ENCODE assay signal across 8 mouse cellular contexts in genomic region chr11:113172497-113173140, GRCm38 (mm10).
A peak's percentile ranks its signal among the peaks of the same experiment; 100 is the strongest.
DNase-seq lines count a peak whose midpoint lies in the region; ATAC-seq and TF ChIP-seq lines count a peak whose summit lies in the region.

No protein-coding gene starts in this region.

- peak overlapping the region; percentile 72 for H3K4me2 ChIP-seq in heart, embryonic 12.5 days
- peak overlapping the region; percentile 65 for H3K4me2 ChIP-seq in kidney, embryonic 15.5 days
- peak overlapping the region; percentile 67 for H3K4me2 ChIP-seq in liver, embryonic 14.5 days (ENCODE audit: low read depth)
- H3K4me2 ChIP-seq in neural tube, embryonic 11.5 days (ENCODE audit: low read depth): peak overlapping the region; percentile 54
- H3K4me2 ChIP-seq in stomach, embryonic 16.5 days (ENCODE audit: low read depth, low read length): peak overlapping the region; percentile 54

- peaks cover 7% of the 10 kb centered on the region; the same call in 1 of the 2 replicates for H3K27me3 ChIP-seq in heart, embryonic 12.5 days (replicated peaks)
- no peaks in the 10 kb centered on the region for H3K27me3 ChIP-seq in kidney, embryonic 15.5 days
- H3K27me3 ChIP-seq in liver, embryonic 14.5 days (ENCODE audit: control insufficient read depth, insufficient read depth, low read length): no peaks in the 10 kb centered on the region
- H3K27me3 ChIP-seq in neural tube, embryonic 11.5 days (ENCODE audit: control insufficient read depth, insufficient read depth, low read length): no peaks in the 10 kb centered on the region
- H3K27me3 ChIP-seq in stomach, embryonic 16.5 days (ENCODE audit: control insufficient read depth, insufficient read depth, low read length): no peaks in the 10 kb centered on the region

- peaks cover 20% of the 10 kb centered on the region for H3K4me1 ChIP-seq in heart, embryonic 12.5 days (replicated peaks)
- peaks cover 29% of the 10 kb centered on the region for H3K4me1 ChIP-seq in kidney, embryonic 15.5 days
- H3K4me1 ChIP-seq in liver, embryonic 14.5 days (replicated peaks; ENCODE audit: control insufficient read depth in 2 of 2, insufficient read depth in 2 of 2, low read length in 1 of 2): peaks cover 0 to 9% of the 10 kb centered on the region in 2 experiments; a peak in 3 of 4 replicates
- peaks cover 25% of the 10 kb centered on the region for H3K4me1 ChIP-seq in neural tube, embryonic 11.5 days (ENCODE audit: control insufficient read depth, insufficient read depth, low read length)
- peaks cover 10% of the 10 kb centered on the region; the same call in 1 of the 2 replicates for H3K4me1 ChIP-seq in stomach, embryonic 16.5 days (ENCODE audit: control insufficient read depth, insufficient read depth, low read length)

- H3K4me3 ChIP-seq in heart, embryonic 12.5 days: peak overlapping the region; percentile 60
- H3K4me3 ChIP-seq in kidney, embryonic 15.5 days (replicated peaks): peak overlapping the region; percentile 55
- H3K4me3 ChIP-seq in liver, embryonic 14.5 days (ENCODE audit: insufficient read depth in 1 of 2, low read depth in 2 of 2, low read length in 2 of 2): peak overlapping the region; percentile 68 to 95
- peak overlapping the region; percentile 43 for H3K4me3 ChIP-seq in neural tube, embryonic 11.5 days (ENCODE audit: low read depth, low read length)
- H3K4me3 ChIP-seq in stomach, embryonic 16.5 days (replicated peaks; ENCODE audit: low read length): peak overlapping the region; percentile 48

- peak overlapping the region; percentile 82 for H3K27ac ChIP-seq in heart, embryonic 12.5 days (ENCODE audit: poor library complexity, severe bottlenecking)
- H3K27ac ChIP-seq in kidney, embryonic 15.5 days: peak overlapping the region; percentile 90
- peak overlapping the region; percentile 65 for H3K27ac ChIP-seq in liver, embryonic 14.5 days
- H3K27ac ChIP-seq in neural tube, embryonic 11.5 days (ENCODE audit: low read depth, low read length): peak overlapping the region; percentile 65; the same call in 1 of the 2 replicates
- peak overlapping the region; percentile 64 for H3K27ac ChIP-seq in stomach, embryonic 16.5 days (ENCODE audit: low read length)

- 22% methylated on average over 16 of the region's 16 CpGs for WGBS in heart, embryonic 12.5 days
- 23% methylated on average over 16 of the region's 16 CpGs for WGBS in kidney, embryonic 15.5 days
- 23% methylated on average over 16 of the region's 16 CpGs for WGBS in liver, embryonic 14.5 days (ENCODE audit: insufficient replicate concordance)
- WGBS in neural tube, embryonic 11.5 days: 18% methylated on average over 15 of the region's 16 CpGs
- 25% methylated on average over 15 of the region's 16 CpGs for WGBS in stomach, embryonic 16.5 days

- H3K9ac ChIP-seq in heart, embryonic 12.5 days: peak overlapping the region; percentile 72
- peak overlapping the region; percentile 46; the same call in 1 of the 2 replicates for H3K9ac ChIP-seq in kidney, embryonic 15.5 days
- peak overlapping the region; percentile 73 for H3K9ac ChIP-seq in liver, embryonic 14.5 days (replicated peaks)
- H3K9ac ChIP-seq in neural tube, embryonic 11.5 days (ENCODE audit: low read length): peak overlapping the region; percentile 53
- peak overlapping the region; percentile 53 for H3K9ac ChIP-seq in stomach, embryonic 16.5 days (ENCODE audit: low read length)

- no peaks in the 10 kb centered on the region for H3K9me3 ChIP-seq in heart, embryonic 12.5 days (replicated peaks)
- H3K9me3 ChIP-seq in kidney, embryonic 15.5 days (replicated peaks): no peaks in the 10 kb centered on the region
- H3K9me3 ChIP-seq in liver, embryonic 14.5 days (ENCODE audit: control insufficient read depth, low read length): no peaks in the 10 kb centered on the region
- H3K9me3 ChIP-seq in neural tube, embryonic 11.5 days (ENCODE audit: control insufficient read depth, low read length): no peaks in the 10 kb centered on the region
- no peaks in the 10 kb centered on the region for H3K9me3 ChIP-seq in stomach, embryonic 16.5 days (replicated peaks; ENCODE audit: control insufficient read depth, low read length)

- ATAC-seq in erythroid progenitor cell, adult 5-6 weeks (replicated peaks; ENCODE audit: low FRiP score, poor library complexity, severe bottlenecking): peak; percentile 76
- ATAC-seq in heart, embryonic 12.5 days (ENCODE audit: insufficient number of reproducible peaks, low FRiP score): peak; percentile 73
- ATAC-seq in kidney, embryonic 15.5 days (replicated peaks; ENCODE audit: low FRiP score): peak; percentile 65
- peak; percentile 81 for ATAC-seq in liver, embryonic 14.5 days (ENCODE audit: insufficient read depth)
- peak; percentile 51 for ATAC-seq in neural tube, embryonic 11.5 days (ENCODE audit: insufficient read depth, low FRiP score, low TSS enrichment)
- peak; percentile 54; the same call in 1 of the 2 replicates for ATAC-seq in stomach, embryonic 16.5 days (ENCODE audit: insufficient read depth, low FRiP score)

- no peaks in the 10 kb centered on the region for H3K36me3 ChIP-seq in heart, embryonic 12.5 days
- H3K36me3 ChIP-seq in kidney, embryonic 15.5 days: no peaks in the 10 kb centered on the region
- no peaks in the 10 kb centered on the region for H3K36me3 ChIP-seq in liver, embryonic 14.5 days (replicated peaks; ENCODE audit: control insufficient read depth, insufficient read depth, low read depth)
- H3K36me3 ChIP-seq in neural tube, embryonic 11.5 days (ENCODE audit: control insufficient read depth, insufficient read depth, low read length): no peaks in the 10 kb centered on the region
- H3K36me3 ChIP-seq in stomach, embryonic 16.5 days (ENCODE audit: control insufficient read depth, insufficient read depth, low read length): no peaks in the 10 kb centered on the region

- peak; percentile 73 to 74 for DNase-seq in B cell, adult 2 months
- DNase-seq in adrenal gland, postnatal 36 days: peak; percentile 68 to 80
- DNase-seq in liver, embryonic 14.5 days (ENCODE audit: low read depth in 3 of 3, low spot score in 3 of 3): peak in 2 of 3 experiments; percentile 53 to 73
- peak; percentile 88 for DNase-seq in neural tube, embryonic 11.5 days (ENCODE audit: low spot score)

- peak; percentile 97 for TF ChIP-seq CTCF in liver, embryonic 14.5 days (IDR thresholded peaks at IDR 0.05; ENCODE audit: low read depth)

- no peak for TF ChIP-seq EP300 in liver, embryonic 14.5 days (IDR thresholded peaks at IDR 0.05; ENCODE audit: low read depth)

Comparison
In these comparisons a context has a peak if more than half of its experiments do, and no peak if none do; other contexts are left out.
1. Peak in every context shown above with its lines: DNase-seq, ATAC-seq, H3K4me3 ChIP-seq and H3K27ac ChIP-seq.